Comparison of ENCODE assay signal across 8 mouse cellular contexts in the genomic region with DNA sequence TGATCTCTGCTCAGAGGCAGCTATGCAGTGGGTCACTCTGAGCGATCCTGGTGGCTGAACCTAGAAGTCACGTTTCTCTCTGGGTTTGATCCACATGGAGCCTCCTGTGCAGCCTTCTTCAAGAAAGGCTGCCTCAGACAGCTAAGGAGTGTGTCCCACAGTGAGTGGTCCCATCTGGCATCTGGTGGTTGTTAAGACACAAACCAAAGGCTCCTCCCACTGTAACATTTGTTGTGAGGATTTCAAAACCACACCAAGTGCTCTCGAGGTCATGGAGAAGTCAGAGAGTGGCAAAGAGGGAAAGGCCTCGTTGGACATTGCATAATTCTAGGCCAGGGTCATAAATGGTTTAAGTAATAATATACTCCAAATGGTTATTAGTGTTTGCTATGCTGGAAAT. TPM values are rescaled to one million over a fixed set of nuclear protein-coding genes. Genes with fewer than 3 reads are reported as not detected.
DNase-seq lines count a peak whose midpoint lies in the region; ATAC-seq and TF ChIP-seq lines count a peak whose summit lies in the region.

No protein-coding gene starts in this region.

- TF ChIP-seq CTCF in hindbrain, postnatal 0 days (IDR thresholded peaks at IDR 0.05; ENCODE audit: low read depth), result no peak

- ATAC-seq in hindbrain, embryonic 13.5 days (ENCODE audit: low FRiP score), result no peak
- no peak for ATAC-seq in hindbrain, postnatal 0 days
- ATAC-seq in forebrain, embryonic 12.5 days (ENCODE audit: low FRiP score), result no peak
- no peak for ATAC-seq in limb, embryonic 15.5 days (ENCODE audit: insufficient number of reproducible peaks, low FRiP score, low TSS enrichment, low read depth)
- ATAC-seq in monocyte, adult 5-6 weeks (replicated peaks; ENCODE audit: insufficient number of reproducible peaks, low FRiP score, low TSS enrichment, poor library complexity, severe bottlenecking), result peak; percentile 37; the same call in 1 of the 2 replicates

- no peaks in the 10 kb centered on the region for H3K9me3 ChIP-seq in hindbrain, embryonic 13.5 days
- H3K9me3 ChIP-seq in hindbrain, postnatal 0 days (ENCODE audit: low read length), result no peaks in the 10 kb centered on the region
- H3K9me3 ChIP-seq in forebrain, embryonic 12.5 days, result no peaks in the 10 kb centered on the region
- H3K9me3 ChIP-seq in limb, embryonic 15.5 days, result no peaks in the 10 kb centered on the region

- H3K4me2 ChIP-seq in hindbrain, embryonic 13.5 days, result no peak overlapping the region
- no peak overlapping the region for H3K4me2 ChIP-seq in hindbrain, postnatal 0 days (ENCODE audit: low read depth, low read length)
- H3K4me2 ChIP-seq in forebrain, embryonic 12.5 days, result no peak overlapping the region
- H3K4me2 ChIP-seq in limb, embryonic 15.5 days, result no peak overlapping the region

- peaks cover 41% of the 10 kb centered on the region for H3K4me1 ChIP-seq in hindbrain, embryonic 13.5 days (replicated peaks)
- no peaks in the 10 kb centered on the region for H3K4me1 ChIP-seq in hindbrain, postnatal 0 days (ENCODE audit: insufficient read depth, low read length)
- peaks cover 39% of the 10 kb centered on the region for H3K4me1 ChIP-seq in forebrain, embryonic 12.5 days
- peaks cover 24% of the 10 kb centered on the region for H3K4me1 ChIP-seq in limb, embryonic 15.5 days

- WGBS in hindbrain, embryonic 13.5 days, result 18% methylated on average over 4 of the region's 4 CpGs
- 27% methylated on average over 4 of the region's 4 CpGs for WGBS in hindbrain, postnatal 0 days
- 31% methylated on average over 4 of the region's 4 CpGs for WGBS in forebrain, embryonic 12.5 days
- WGBS in limb, embryonic 15.5 days, result 20% methylated on average over 4 of the region's 4 CpGs

- peak overlapping the region; percentile 32; the same call in 1 of the 2 replicates for H3K27ac ChIP-seq in hindbrain, embryonic 13.5 days
- H3K27ac ChIP-seq in hindbrain, postnatal 0 days, result no peak overlapping the region
- peak overlapping the region; percentile 65 for H3K27ac ChIP-seq in forebrain, embryonic 12.5 days
- peak overlapping the region; percentile 50; the same call in 1 of the 2 replicates for H3K27ac ChIP-seq in limb, embryonic 15.5 days

- H3K9ac ChIP-seq in hindbrain, embryonic 13.5 days, result no peak overlapping the region
- H3K9ac ChIP-seq in hindbrain, postnatal 0 days (replicated peaks; ENCODE audit: low read length), result no peak overlapping the region
- H3K9ac ChIP-seq in forebrain, embryonic 12.5 days, result no peak overlapping the region
- no peak overlapping the region for H3K9ac ChIP-seq in limb, embryonic 15.5 days

- no peaks in the 10 kb centered on the region for H3K36me3 ChIP-seq in hindbrain, embryonic 13.5 days
- no peaks in the 10 kb centered on the region for H3K36me3 ChIP-seq in hindbrain, postnatal 0 days (ENCODE audit: insufficient read depth, low read length)
- no peaks in the 10 kb centered on the region for H3K36me3 ChIP-seq in forebrain, embryonic 12.5 days (replicated peaks)
- peaks cover 8% of the 10 kb centered on the region; the same call in 1 of the 2 replicates for H3K36me3 ChIP-seq in limb, embryonic 15.5 days

- no peak for DNase-seq in hindbrain, postnatal 0 days (ENCODE audit: low spot score)
- DNase-seq in spleen, postnatal 36 days (ENCODE audit: low spot score in 2 of 2), result no peak
- no peak for DNase-seq in left cerebral cortex, adult 11 months (ENCODE audit: low spot score)
- no peak for DNase-seq in left cerebral cortex, postnatal 14 days (ENCODE audit: low spot score in 2 of 2)

- no peak overlapping the region for H3K4me3 ChIP-seq in hindbrain, embryonic 13.5 days
- no peak overlapping the region for H3K4me3 ChIP-seq in hindbrain, postnatal 0 days (ENCODE audit: low read length)
- H3K4me3 ChIP-seq in forebrain, embryonic 12.5 days (replicated peaks), result no peak overlapping the region
- H3K4me3 ChIP-seq in limb, embryonic 15.5 days, result no peak overlapping the region

- no peaks in the 10 kb centered on the region for H3K27me3 ChIP-seq in hindbrain, embryonic 13.5 days
- no peaks in the 10 kb centered on the region for H3K27me3 ChIP-seq in hindbrain, postnatal 0 days (ENCODE audit: insufficient read depth, low read length)
- H3K27me3 ChIP-seq in forebrain, embryonic 12.5 days, result no peaks in the 10 kb centered on the region
- no peaks in the 10 kb centered on the region for H3K27me3 ChIP-seq in limb, embryonic 15.5 days

- intact Hi-C loops in left cerebral cortex, postnatal 14 days (cut with DNase I), result no loop called here

RNA-seq across cellular contexts. Expression of a gene that starts 19.6 kb away (rescaled TPM):
- polyA plus RNA-seq in hindbrain, embryonic 13.5 days (2015; fragmentation: Nextera tagmentation; extraction: Ambion mirVana), result 49.9 and 52.8 TPM in 2 replicates
- total RNA-seq in hindbrain, postnatal 0 days (2014; rRNA removed), result 36.5 and 77.6 TPM in 2 replicates
- 53.3 and 54.9 TPM in 2 replicates for polyA plus RNA-seq in hindbrain, postnatal 0 days (2015; fragmentation: Nextera tagmentation; extraction: Ambion mirVana)
- polyA plus RNA-seq in forebrain, embryonic 12.5 days (2016; fragmentation: Nextera tagmentation; extraction: Ambion mirVana), result 62.5 and 71.8 TPM in 2 replicates
- polyA plus RNA-seq in limb, embryonic 15.5 days (2015; fragmentation: Nextera tagmentation; extraction: Ambion mirVana), result 50.2 and 53.1 TPM in 2 replicates
- 39.5 to 77.2 TPM (median 42.9 TPM) in 3 replicates for total RNA-seq in monocyte, adult 5-6 weeks (2017)
- 10 to 100 TPM; 67.2 to 70.3 TPM for total RNA-seq in left cerebral cortex, postnatal 14 days (2021)
